Mouse (Mus musculus) forebrain, embryonic 11.5 days (tissue): ENCODE results near the gene Limd1. TPM values are rescaled to one million over a fixed set of nuclear protein-coding genes. Genes with fewer than 3 reads are reported as not detected.

Experiments used
- ATAC-seq: fragments of 200-750 bp; cut with Nextera tagmentation; replicated peaks from 2 replicates; pipeline ENCODE4 v1.8.0; 2017; ENCODE audit warnings: moderate TSS enrichment; ENCODE audit not compliant: low FRiP score
- DNase-seq: peaks from one replicate; pipeline ENCODE4 v3.0.0-alpha.2; 2017; ENCODE audit warnings: low spot score
- H3K27ac ChIP-seq: fragments of 300-500 bp; sonication (generic); 2 replicates; pipeline ENCODE4 v1.5.1; 2014; ENCODE audit warnings: low read depth, low read length
- H3K27me3 ChIP-seq: fragments of 300-500 bp; sonication (generic); 2 replicates; pipeline ENCODE4 v1.6.1; 2014; ENCODE audit warnings: mild to moderate bottlenecking, low read length, mixed read lengths; ENCODE audit not compliant: control insufficient read depth, insufficient read depth
- H3K36me3 ChIP-seq: fragments of 300-500 bp; sonication (generic); 2 replicates; pipeline ENCODE4 v1.6.1; 2014; ENCODE audit warnings: mild to moderate bottlenecking, low read length, moderate library complexity, mixed read lengths; ENCODE audit not compliant: control insufficient read depth, insufficient read depth
- H3K4me1 ChIP-seq: fragments of 300-500 bp; sonication (generic); replicated peaks from 2 replicates; pipeline ENCODE4 v1.6.1; 2014; ENCODE audit warnings: low read length, mixed read lengths; ENCODE audit not compliant: control insufficient read depth, insufficient read depth
- H3K4me2 ChIP-seq: fragments of 300-500 bp; sonication (generic); 2 replicates; pipeline ENCODE4 v1.6.1; 2014; ENCODE audit warnings: low read depth, mild to moderate bottlenecking, low read length, moderate library complexity, mixed read lengths; ENCODE audit not compliant: severe bottlenecking
- H3K4me3 ChIP-seq: fragments of 300-500 bp; sonication (generic); 2 replicates; pipeline ENCODE4 v1.5.1; 2014; ENCODE audit warnings: low read depth, low read length
- H3K9ac ChIP-seq: fragments of 300-500 bp; sonication (generic); 2 replicates; pipeline ENCODE4 v1.6.1; 2014; ENCODE audit warnings: low read length
- H3K9me3 ChIP-seq: fragments of 300-500 bp; sonication (generic); 2 replicates; pipeline ENCODE4 v1.6.1; 2016; ENCODE audit warnings: low read length, mixed read lengths; ENCODE audit not compliant: control insufficient read depth
- WGBS: fragments of 180-500 bp; shearing (Covaris S2); extraction: QIAGEN DNeasy Blood & Tissue Kit; methylation state at CpG from one replicate; pipeline ENCODE4 v1.1.7; 2014; 5-methylcytosine and 5-hydroxymethylcytosine counted together
- polyA plus RNA-seq: library from polyadenylated mRNA; unstranded; fragments of >200 nt; fragmentation: Nextera tagmentation; extraction: Ambion mirVana; gene quantifications from 2 replicates; pipeline ENCODE4 v1.2.1, GENCODE M21; 2014

Gene Limd1
- polyA plus RNA-seq, 1 experiment from 2014 or later, result 52.3 TPM

- Histone ChIP-seq H3K27ac (no peak overlapping the region), H3K27me3 (no peaks in the 10 kb centered on the region), H3K4me3 (no peak overlapping the region), H3K4me1 (peaks cover 5% of the 10 kb centered on the region), H3K9ac (no peak overlapping the region), H3K9me3 (no peaks in the 10 kb centered on the region), H3K4me2 (no peak overlapping the region), H3K36me3 (peaks cover 2% of the 10 kb centered on the region; the same call in 1 of the 2 replicates)
- ATAC-seq (no peak), DNase-seq (no peak)
- WGBS, result 83% methylated on average over 3 of the region's 3 CpGs
Observed at GRCm38 (mm10) chr9:123486635-123487034, 8.1 kb downstream of the Limd1 start.

GRCm38 (mm10) chr9:123489073-123489472 is 10.6 kb downstream of the Limd1 start:
- no peak for DNase-seq
- H3K4me2 ChIP-seq, result no peak overlapping the region
- 88% methylated on average over 2 of the region's 2 CpGs for WGBS
- no peak overlapping the region for H3K27ac ChIP-seq
- no peak for ATAC-seq
- no peaks in the 10 kb centered on the region for H3K36me3 ChIP-seq
- no peak overlapping the region for H3K9ac ChIP-seq
- H3K4me1 ChIP-seq, result 0 out of 2 replicates have a peak, but pooled peaks cover 2% of the 10 kb centered on the region
- H3K9me3 ChIP-seq, result no peaks in the 10 kb centered on the region
- no peak overlapping the region for H3K4me3 ChIP-seq
- no peaks in the 10 kb centered on the region for H3K27me3 ChIP-seq

GRCm38 (mm10) chr9:123489727-123490343 is 11.3 kb downstream of the Limd1 start:
- no peak for DNase-seq
- Histone ChIP-seq H3K9ac (no peak overlapping the region), H3K9me3 (no peaks in the 10 kb centered on the region), H3K4me2 (no peak overlapping the region), H3K4me3 (no peak overlapping the region), H3K36me3 (no peaks in the 10 kb centered on the region), H3K27me3 (no peaks in the 10 kb centered on the region), H3K27ac (no peak overlapping the region), H3K4me1 (0 out of 2 replicates have a peak, but pooled peaks cover 2% of the 10 kb centered on the region)
- 74% methylated on average over 9 of the region's 9 CpGs for WGBS
- ATAC-seq, result no peak

- Histone ChIP-seq H3K9ac (no peak overlapping the region), H3K4me2 (no peak overlapping the region), H3K4me1 (0 out of 2 replicates have a peak, but pooled peaks cover 2% of the 10 kb centered on the region), H3K27me3 (no peaks in the 10 kb centered on the region), H3K36me3 (no peaks in the 10 kb centered on the region), H3K9me3 (no peaks in the 10 kb centered on the region), H3K4me3 (no peak overlapping the region), H3K27ac (no peak overlapping the region)
- DNase-seq (no peak), ATAC-seq (no peak)
- 83% methylated on average over 5 of the region's 5 CpGs for WGBS
Observed at GRCm38 (mm10) chr9:123490930-123491329, 12.4 kb downstream of the Limd1 start.

- ATAC-seq (no peak), DNase-seq (peak; percentile 55)
- Histone ChIP-seq H3K27ac (no peak overlapping the region), H3K27me3 (no peaks in the 10 kb centered on the region), H3K9ac (no peak overlapping the region), H3K4me3 (no peak overlapping the region), H3K4me1 (0 out of 2 replicates have a peak, but pooled peaks cover 2% of the 10 kb centered on the region), H3K4me2 (no peak overlapping the region), H3K9me3 (no peaks in the 10 kb centered on the region), H3K36me3 (no peaks in the 10 kb centered on the region)
- WGBS, result 80% methylated on average over 9 of the region's 9 CpGs
Observed at GRCm38 (mm10) chr9:123491917-123492585, 13.5 kb downstream of the Limd1 start.

- DNase-seq (no peak), ATAC-seq (no peak)
- 0 out of 2 replicates have a peak, but pooled peaks cover 2% of the 10 kb centered on the region for H3K4me1 ChIP-seq
- H3K36me3 ChIP-seq, result no peaks in the 10 kb centered on the region
- no peaks in the 10 kb centered on the region for H3K27me3 ChIP-seq
- H3K9ac ChIP-seq, result no peak overlapping the region
- no peak overlapping the region for H3K4me2 ChIP-seq
- no peaks in the 10 kb centered on the region for H3K9me3 ChIP-seq
- no peak overlapping the region for H3K27ac ChIP-seq
- no peak overlapping the region for H3K4me3 ChIP-seq
- WGBS, result 15% methylated on average over 13 of the region's 13 CpGs
Observed at GRCm38 (mm10) chr9:123496665-123497064, 18.2 kb downstream of the Limd1 start.

GRCm38 (mm10) chr9:123497906-123498305 is 19.4 kb downstream of the Limd1 start:
- Histone ChIP-seq H3K9me3 (no peaks in the 10 kb centered on the region), H3K4me2 (no peak overlapping the region), H3K4me1 (no peaks in the 10 kb centered on the region), H3K27me3 (no peaks in the 10 kb centered on the region), H3K27ac (no peak overlapping the region), H3K36me3 (no peaks in the 10 kb centered on the region), H3K9ac (no peak overlapping the region), H3K4me3 (no peak overlapping the region)
- ATAC-seq (no peak), DNase-seq (no peak)
- 93% methylated on average over 5 of the region's 5 CpGs for WGBS

- Histone ChIP-seq H3K9ac (no peak overlapping the region), H3K4me1 (no peaks in the 10 kb centered on the region), H3K27ac (no peak overlapping the region), H3K36me3 (no peaks in the 10 kb centered on the region), H3K4me3 (no peak overlapping the region), H3K4me2 (no peak overlapping the region), H3K27me3 (no peaks in the 10 kb centered on the region), H3K9me3 (no peaks in the 10 kb centered on the region)
- DNase-seq (no peak), ATAC-seq (no peak)
- WGBS, result 84% methylated on average over 4 of the region's 4 CpGs
Observed at GRCm38 (mm10) chr9:123500480-123500879, 22.0 kb downstream of the Limd1 start.
